Mouse (Mus musculus) mouse embryonic stem cell (cell line): ENCODE data around the gene Rpl27.
"Not testable (repeated sequence)": the region's sequence is repeated elsewhere in the genome, so short reads cannot be mapped to it uniquely, and the experiment has no call there.

Source experiments
- in situ Hi-C, 2 experiments: fragments of 300-500 bp; cut with MboI; formaldehyde crosslinking; loops; 1 replicate in 1 of 2; 3 replicates in 1 of 2; pipeline ENCODE4 v1.14.3; 2019 to 2020; ENCODE audit warnings: low sequenced_read_pairs in 2 of 2, low pct_unique_long_range_greater_than_20kb in 1 of 2, mixed read lengths in 1 of 2; ENCODE audit not compliant: unreplicated experiment in 1 of 2

Rpl27 gene

GRCm38 (mm10) chr11:101442760-101443159 lies 662 bp downstream of the Rpl27 start:
- in situ Hi-C loops = no loop called here

- in situ Hi-C loops = no loop called here
Measured at GRCm38 (mm10) chr11:101446319-101446718, 4.2 kb downstream of the Rpl27 start.

- in situ Hi-C loops = not testable (repeated sequence)
Measured at GRCm38 (mm10) chr11:101446860-101447259, 4.8 kb downstream of the Rpl27 start.

- in situ Hi-C loops = no loop called here
Measured at GRCm38 (mm10) chr11:101447786-101448185, 5.7 kb downstream of the Rpl27 start.

GRCm38 (mm10) chr11:101448274-101448746 lies 6.2 kb downstream of the Rpl27 start, which contains the start of gene Ifi35:
Gene Ifi35, plus strand, starts transcription at chr11:101448407.
- in situ Hi-C loops = no loop called here

GRCm38 (mm10) chr11:101448899-101449298 lies 6.8 kb downstream of the Rpl27 start:
- in situ Hi-C loops = no loop called here

- in situ Hi-C loops = not testable (repeated sequence)
Measured at GRCm38 (mm10) chr11:101449596-101449995, 7.5 kb downstream of the Rpl27 start.

GRCm38 (mm10) chr11:101450394-101450793 lies 8.3 kb downstream of the Rpl27 start:
- in situ Hi-C loops = no loop called here

GRCm38 (mm10) chr11:101451536-101451935 lies 9.4 kb downstream of the Rpl27 start:
- in situ Hi-C loops = no loop called here

- in situ Hi-C loops = no loop called here
Measured at GRCm38 (mm10) chr11:101452093-101452774, 10.1 kb downstream of the Rpl27 start.

GRCm38 (mm10) chr11:101454702-101455101 lies 12.6 kb downstream of the Rpl27 start:
- in situ Hi-C loops = no loop called here

GRCm38 (mm10) chr11:101455627-101456026 lies 13.5 kb downstream of the Rpl27 start:
- in situ Hi-C loops = no loop called here

GRCm38 (mm10) chr11:101457631-101458030 lies 15.5 kb downstream of the Rpl27 start:
- in situ Hi-C loops = no loop called here

- in situ Hi-C loops = no loop called here
Measured at GRCm38 (mm10) chr11:101458217-101458616, 16.1 kb downstream of the Rpl27 start.

- in situ Hi-C loops = no loop called here
Measured at GRCm38 (mm10) chr11:101459716-101460115, 17.6 kb downstream of the Rpl27 start.

- in situ Hi-C loops = no loop called here
Measured at GRCm38 (mm10) chr11:101460321-101460720, 18.2 kb downstream of the Rpl27 start.

- in situ Hi-C loops = no loop called here
Measured at GRCm38 (mm10) chr11:101462141-101462540, 20.0 kb downstream of the Rpl27 start.

- in situ Hi-C loops = no loop called here
Measured at GRCm38 (mm10) chr11:101462583-101463440, 20.7 kb downstream of the Rpl27 start.

GRCm38 (mm10) chr11:101464211-101465100 lies 22.4 kb downstream of the Rpl27 start, which contains the start of gene Rnd2:
Gene Rnd2, plus strand, starts transcription at chr11:101464999.
- in situ Hi-C loops = no loop called here
